Comparison of ENCODE assay signal across 27 mouse cellular contexts in the genomic region with DNA sequence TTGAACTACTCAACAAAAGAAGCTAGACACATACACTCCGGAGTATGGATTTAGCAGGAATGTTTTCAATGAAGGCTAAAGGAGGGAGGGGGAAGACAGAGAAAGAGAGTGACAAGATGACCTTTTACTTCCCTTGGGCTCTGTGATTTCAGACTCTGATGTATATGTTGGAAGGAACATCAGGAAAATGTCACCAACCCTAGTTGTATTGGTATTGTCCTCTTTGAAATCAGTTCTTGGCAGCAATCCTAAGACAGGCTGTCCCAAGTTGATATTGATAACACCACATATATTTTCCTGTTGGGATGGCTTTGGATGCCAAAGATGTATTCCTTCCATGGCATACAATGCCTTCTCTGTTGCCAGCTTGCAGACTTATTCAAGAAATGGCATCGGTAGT.
A peak's percentile ranks its signal among the peaks of the same experiment; 100 is the strongest.
DNase-seq lines count a peak whose midpoint lies in the region; ATAC-seq and TF ChIP-seq lines count a peak whose summit lies in the region.
"Had no signal": no experiment of that assay in that cellular context is flagged by ENCODE, and none has a peak within 500 bp of the region (broad histone marks: within the 10 kb centered on the region; RNA-seq: fewer than 3 reads in every experiment).

No protein-coding gene starts in this region.

- TF ChIP-seq CTCF in left cerebral cortex, adult 2 months (IDR thresholded peaks at IDR 0.05) = no peak

- H3K4me1 ChIP-seq in heart, embryonic 11.5 days (ENCODE audit: control insufficient read depth, insufficient read depth, low read length) = no peaks in the 10 kb centered on the region
- peaks cover 9% of the 10 kb centered on the region; the same call in 1 of the 2 replicates for H3K4me1 ChIP-seq in neural tube, embryonic 13.5 days (replicated peaks)
- H3K4me1 ChIP-seq: embryonic facial prominence, embryonic 15.5 days; hindbrain, embryonic 13.5 days; kidney, embryonic 15.5 days; limb, embryonic 15.5 days; liver, embryonic 15.5 days; midbrain, embryonic 10.5 days had no signal

- no peak overlapping the region for H3K4me2 ChIP-seq in heart, embryonic 11.5 days
- H3K4me2 ChIP-seq in neural tube, embryonic 13.5 days = no peak overlapping the region
- H3K4me2 ChIP-seq: embryonic facial prominence, embryonic 15.5 days; hindbrain, embryonic 13.5 days; kidney, embryonic 15.5 days; limb, embryonic 15.5 days; liver, embryonic 15.5 days had no signal

- DNase-seq in heart, postnatal 36 days = no peak
- no peak for DNase-seq in left cerebral cortex, adult 2 months (ENCODE audit: extremely low spot score in 1 of 2, low spot score in 2 of 2)
- no peak for DNase-seq in left cerebral cortex, postnatal 36 days (ENCODE audit: low spot score in 2 of 2)
- DNase-seq in neural tube, embryonic 10.5 days (ENCODE audit: extremely low spot score, low spot score) = no peak
- no peak for DNase-seq in adrenal gland, postnatal 4 days (ENCODE audit: low spot score in 2 of 2)
- DNase-seq: B cell, adult 2 months; cerebellum, adult 9-10 months; gastrocnemius, postnatal 14 days; heart, adult 11 months; heart, postnatal 10 days; kidney, adult 11 months; kidney, postnatal 36 days; left cerebral cortex, postnatal 4 days; thymus, adult 2 months; thymus, postnatal 4 days had no signal

- peak; percentile 59; the same call in 1 of the 2 replicates for ATAC-seq in heart, embryonic 11.5 days (replicated peaks; ENCODE audit: insufficient number of reproducible peaks, low FRiP score, low TSS enrichment)
- ATAC-seq in neural tube, embryonic 13.5 days (ENCODE audit: low read depth) = no peak
- ATAC-seq: midbrain, embryonic 16.5 days had no signal

- intact Hi-C loops in heart, postnatal 36 days (cut with DNase I) = no loop called here
- intact Hi-C loops in left cerebral cortex, adult 2 months (cut with DNase I) = no loop called here
- intact Hi-C loops in left cerebral cortex, postnatal 36 days (cut with DNase I) = no loop called here

- no peaks in the 10 kb centered on the region for H3K27me3 ChIP-seq in heart, embryonic 11.5 days (ENCODE audit: control insufficient read depth, insufficient read depth, low read length)
- H3K27me3 ChIP-seq in neural tube, embryonic 13.5 days = no peaks in the 10 kb centered on the region
- H3K27me3 ChIP-seq: CH12.LX; embryonic facial prominence, embryonic 15.5 days; hindbrain, embryonic 13.5 days; kidney, embryonic 15.5 days; limb, embryonic 15.5 days; liver, embryonic 15.5 days had no signal

- H3K27ac ChIP-seq in heart, embryonic 11.5 days (ENCODE audit: low read depth, low read length) = no peak overlapping the region
- peak overlapping the region; percentile 16; the same call in 1 of the 2 replicates for H3K27ac ChIP-seq in left cerebral cortex, adult 2 months
- H3K27ac ChIP-seq in neural tube, embryonic 13.5 days (replicated peaks) = 0 out of 2 replicates have a peak overlapping the region, but pooled peaks have one; percentile 3
- H3K27ac ChIP-seq: embryonic facial prominence, embryonic 15.5 days; hindbrain, embryonic 13.5 days; kidney, embryonic 15.5 days; limb, embryonic 15.5 days; liver, embryonic 15.5 days; midbrain, embryonic 10.5 days had no signal

- no peaks in the 10 kb centered on the region for H3K9me3 ChIP-seq in heart, embryonic 11.5 days (replicated peaks; ENCODE audit: control insufficient read depth, low read length)
- no peaks in the 10 kb centered on the region for H3K9me3 ChIP-seq in neural tube, embryonic 13.5 days
- H3K9me3 ChIP-seq: embryonic facial prominence, embryonic 15.5 days; G1E; hindbrain, embryonic 13.5 days; kidney, embryonic 15.5 days; limb, embryonic 15.5 days; liver, embryonic 15.5 days; midbrain, embryonic 10.5 days had no signal

- no peak overlapping the region for H3K4me3 ChIP-seq in heart, embryonic 11.5 days (ENCODE audit: low read depth, low read length)
- no peak overlapping the region for H3K4me3 ChIP-seq in left cerebral cortex, adult 2 months
- no peak overlapping the region for H3K4me3 ChIP-seq in neural tube, embryonic 13.5 days
- H3K4me3 ChIP-seq: embryonic facial prominence, embryonic 15.5 days; hindbrain, embryonic 13.5 days; kidney, embryonic 15.5 days; limb, embryonic 15.5 days; liver, embryonic 15.5 days; midbrain, embryonic 10.5 days; myocyte had no signal

- WGBS in heart, embryonic 11.5 days (ENCODE audit: insufficient replicate concordance) = 64% methylated on average over 2 of the region's 2 CpGs
- 64% methylated on average over 2 of the region's 2 CpGs for WGBS in neural tube, embryonic 13.5 days

- H3K9ac ChIP-seq in heart, embryonic 11.5 days (ENCODE audit: low read depth, low read length) = no peak overlapping the region
- H3K9ac ChIP-seq in neural tube, embryonic 13.5 days = no peak overlapping the region
- H3K9ac ChIP-seq: embryonic facial prominence, embryonic 15.5 days; hindbrain, embryonic 13.5 days; kidney, embryonic 15.5 days; limb, embryonic 15.5 days; liver, embryonic 15.5 days had no signal

- H3K36me3 ChIP-seq in heart, embryonic 11.5 days (ENCODE audit: control insufficient read depth, insufficient read depth, low read length) = no peaks in the 10 kb centered on the region
- H3K36me3 ChIP-seq in neural tube, embryonic 13.5 days = no peaks in the 10 kb centered on the region
- H3K36me3 ChIP-seq: embryonic facial prominence, embryonic 15.5 days; G1E; hindbrain, embryonic 13.5 days; kidney, embryonic 15.5 days; limb, embryonic 15.5 days; liver, embryonic 15.5 days; midbrain, embryonic 10.5 days had no signal
